Comparison of ENCODE assay signal across 9 mouse cellular contexts in genomic region chr11:104106329-104106728, GRCm38 (mm10). TPM values are rescaled to one million over a fixed set of nuclear protein-coding genes. Genes with fewer than 3 reads are reported as not detected.
DNase-seq lines count a peak whose midpoint lies in the region; ATAC-seq and TF ChIP-seq lines count a peak whose summit lies in the region.
"Had no signal": no experiment of that assay in that cellular context is flagged by ENCODE, and none has a peak within 500 bp of the region (broad histone marks: within the 10 kb centered on the region; RNA-seq: fewer than 3 reads in every experiment).

No protein-coding gene starts in this region.

- H3K4me1 ChIP-seq in kidney, embryonic 14.5 days (ENCODE audit: control insufficient read depth, insufficient read depth, low read length) = peaks cover 6% of the 10 kb centered on the region; the same call in 1 of the 2 replicates
- 0 out of 2 replicates have a peak, but pooled peaks cover 10% of the 10 kb centered on the region for H3K4me1 ChIP-seq in forebrain, postnatal 0 days (ENCODE audit: insufficient read depth)
- H3K4me1 ChIP-seq in neural tube, embryonic 13.5 days (replicated peaks) = peaks cover 49% of the 10 kb centered on the region
- H3K4me1 ChIP-seq in cerebellum, adult 2 months (ENCODE audit: control insufficient read depth, insufficient read depth, low read length) = peaks cover 7% of the 10 kb centered on the region

- H3K4me3 ChIP-seq in kidney, embryonic 14.5 days (ENCODE audit: low read length) = no peak overlapping the region
- no peak overlapping the region for H3K4me3 ChIP-seq in forebrain, postnatal 0 days (ENCODE audit: low read depth, low read length)
- no peak overlapping the region for H3K4me3 ChIP-seq in neural tube, embryonic 13.5 days
- H3K4me3 ChIP-seq in cerebellum, adult 2 months (replicated peaks; ENCODE audit: insufficient read depth, low read depth, low read length) = no peak overlapping the region
- H3K4me3 ChIP-seq: embryonic facial prominence, embryonic 12.5 days had no signal

- no peaks in the 10 kb centered on the region for H3K9me3 ChIP-seq in kidney, embryonic 14.5 days (ENCODE audit: control insufficient read depth, low read length)
- no peaks in the 10 kb centered on the region for H3K9me3 ChIP-seq in forebrain, postnatal 0 days (ENCODE audit: low read length)
- no peaks in the 10 kb centered on the region for H3K9me3 ChIP-seq in neural tube, embryonic 13.5 days
- H3K9me3 ChIP-seq: embryonic facial prominence, embryonic 12.5 days had no signal

- H3K27me3 ChIP-seq in kidney, embryonic 14.5 days (ENCODE audit: control insufficient read depth, insufficient read depth, low read length) = no peaks in the 10 kb centered on the region
- H3K27me3 ChIP-seq in forebrain, postnatal 0 days (ENCODE audit: insufficient read depth, low read length) = no peaks in the 10 kb centered on the region
- no peaks in the 10 kb centered on the region for H3K27me3 ChIP-seq in neural tube, embryonic 13.5 days
- no peaks in the 10 kb centered on the region for H3K27me3 ChIP-seq in cerebellum, adult 2 months (ENCODE audit: control insufficient read depth, insufficient read depth, low read length)
- H3K27me3 ChIP-seq: embryonic facial prominence, embryonic 12.5 days had no signal

- TF ChIP-seq CTCF in forebrain, postnatal 0 days (IDR thresholded peaks at IDR 0.05; ENCODE audit: low read depth) = no peak
- no peak for TF ChIP-seq CTCF in cerebellum, adult 2 months (IDR thresholded peaks at IDR 0.05; ENCODE audit: borderline replicate concordance, insufficient read depth, low read depth, low read length)

- H3K36me3 ChIP-seq in kidney, embryonic 14.5 days (ENCODE audit: control insufficient read depth, insufficient read depth, low read length) = no peaks in the 10 kb centered on the region
- H3K36me3 ChIP-seq in forebrain, postnatal 0 days (ENCODE audit: insufficient read depth) = no peaks in the 10 kb centered on the region
- no peaks in the 10 kb centered on the region for H3K36me3 ChIP-seq in neural tube, embryonic 13.5 days
- H3K36me3 ChIP-seq: embryonic facial prominence, embryonic 12.5 days had no signal

- 55% methylated on average over 5 of the region's 5 CpGs for WGBS in kidney, embryonic 14.5 days
- WGBS in forebrain, postnatal 0 days = 16% methylated on average over 5 of the region's 5 CpGs
- 31% methylated on average over 5 of the region's 5 CpGs for WGBS in neural tube, embryonic 13.5 days
- WGBS in cerebellum, adult 2 months = 55% methylated on average over 5 of the region's 5 CpGs

- no peak overlapping the region for H3K4me2 ChIP-seq in kidney, embryonic 14.5 days (replicated peaks; ENCODE audit: low read depth, low read length)
- no peak overlapping the region for H3K4me2 ChIP-seq in forebrain, postnatal 0 days (ENCODE audit: low read depth)
- H3K4me2 ChIP-seq in neural tube, embryonic 13.5 days = no peak overlapping the region
- H3K4me2 ChIP-seq: embryonic facial prominence, embryonic 12.5 days had no signal

- no peak overlapping the region for H3K9ac ChIP-seq in kidney, embryonic 14.5 days (ENCODE audit: low read depth, low read length)
- no peak overlapping the region for H3K9ac ChIP-seq in forebrain, postnatal 0 days
- no peak overlapping the region for H3K9ac ChIP-seq in neural tube, embryonic 13.5 days
- H3K9ac ChIP-seq: embryonic facial prominence, embryonic 12.5 days had no signal

- ATAC-seq in kidney, embryonic 14.5 days (ENCODE audit: low FRiP score, low TSS enrichment) = no peak
- ATAC-seq in forebrain, postnatal 0 days = peak; percentile 92
- peak; percentile 66 for ATAC-seq in neural tube, embryonic 13.5 days (ENCODE audit: low read depth)

- DNase-seq in kidney, adult 9 months = peak; percentile 5
- peak; percentile 93 for DNase-seq in forebrain, postnatal 0 days
- peak; percentile 12 to 48 for DNase-seq in kidney, postnatal 36 days
- DNase-seq in spleen, postnatal 14 days (ENCODE audit: low spot score in 2 of 2) = no peak
- DNase-seq in T-cell, adult 2 months (ENCODE audit: low spot score) = no peak
- DNase-seq in cerebellum, adult 2 months = no peak

- no peak for TF ChIP-seq POLR2A in cerebellum, adult 2 months (IDR thresholded peaks at IDR 0.05; ENCODE audit: borderline replicate concordance, insufficient read depth, low read length)

- H3K27ac ChIP-seq in kidney, embryonic 14.5 days (ENCODE audit: low read depth, low read length) = no peak overlapping the region
- H3K27ac ChIP-seq in forebrain, postnatal 0 days (ENCODE audit: low read depth, low read length) = peak overlapping the region; percentile 50; the same call in 1 of the 2 replicates
- peak overlapping the region; percentile 62; the same call in 1 of the 2 replicates for H3K27ac ChIP-seq in neural tube, embryonic 13.5 days (replicated peaks)
- H3K27ac ChIP-seq in cerebellum, adult 2 months (ENCODE audit: insufficient read depth, low read length) = no peak overlapping the region
- H3K27ac ChIP-seq: embryonic facial prominence, embryonic 12.5 days had no signal

RNA-seq across cellular contexts. Expression of gene Crhr1, which starts 26.3 kb away (rescaled TPM):
- 0.10 and 0.16 TPM in 2 replicates for polyA plus RNA-seq in kidney, embryonic 14.5 days (2014; fragmentation: Nextera tagmentation; extraction: Ambion mirVana)
- total RNA-seq in forebrain, postnatal 0 days (2014; rRNA removed) = 16.7 and 23.3 TPM in 2 replicates
- 6.4 and 6.9 TPM in 2 replicates for polyA plus RNA-seq in forebrain, postnatal 0 days (2015; fragmentation: Nextera tagmentation; extraction: Ambion mirVana)
- 3.7 and 3.9 TPM in 2 replicates for polyA plus RNA-seq in neural tube, embryonic 13.5 days (2015; fragmentation: Nextera tagmentation; extraction: Ambion mirVana)
- polyA plus RNA-seq in cerebellum, adult 2 months (2012; rRNA removed) = 63.0 and 63.4 TPM in 2 replicates

Comparison
In these comparisons a context has a peak if more than half of its experiments do, and no peak if none do; other contexts are left out.
1. DNase-seq: peak in kidney, adult 9 months (single experiment), forebrain, postnatal 0 days (single experiment) and kidney, postnatal 36 days (2 of 2); none in spleen, postnatal 14 days (0 of 2), T-cell, adult 2 months (single experiment) and cerebellum, adult 2 months (0 of 2).
2. H3K27ac ChIP-seq: peak in forebrain, postnatal 0 days (single experiment) and neural tube, embryonic 13.5 days (single experiment); none in kidney, embryonic 14.5 days (single experiment) and cerebellum, adult 2 months (single experiment).